Mouse (Mus musculus): Measurements from ENCODE around the gene Eva1c.

The Eva1c gene

GRCm38 (mm10) chr16:90916040-90916481 lies 89.5 kb downstream of the Eva1c start:
- no peak for DNase-seq (ENCODE audit: extremely low spot score, low spot score)

- DNase-seq (ENCODE audit: extremely low spot score, low spot score) = no peak
Measured at GRCm38 (mm10) chr16:90917156-90917555, 90.6 kb downstream of the Eva1c start.

- no peak for DNase-seq (ENCODE audit: extremely low spot score, low spot score)
Measured at GRCm38 (mm10) chr16:90921471-90922159, 95.1 kb downstream of the Eva1c start.

- no peak for DNase-seq (ENCODE audit: extremely low spot score, low spot score)
Measured at GRCm38 (mm10) chr16:90924606-90925370, 98.3 kb downstream of the Eva1c start.

GRCm38 (mm10) chr16:90925461-90925860 lies 98.9 kb downstream of the Eva1c start:
- peak; percentile 64 for DNase-seq (ENCODE audit: extremely low spot score, low spot score)

- no peak for DNase-seq (ENCODE audit: extremely low spot score, low spot score)
Measured at GRCm38 (mm10) chr16:90927446-90927845, 100.9 kb downstream of the Eva1c start.

GRCm38 (mm10) chr16:90933534-90934176 lies 107.1 kb downstream of the Eva1c start:
- DNase-seq (ENCODE audit: extremely low spot score, low spot score) = no peak

GRCm38 (mm10) chr16:90934193-90934686 lies 107.7 kb downstream of the Eva1c start:
- DNase-seq (ENCODE audit: extremely low spot score, low spot score) = peak; percentile 74

- peak; percentile 99 for DNase-seq (ENCODE audit: extremely low spot score, low spot score)
Measured at GRCm38 (mm10) chr16:90934687-90935328, 108.3 kb downstream of the Eva1c start, which contains the start of gene Cfap298. Gene Cfap298 (minus strand): TSS chr16:90935114.

- DNase-seq (ENCODE audit: extremely low spot score, low spot score) = no peak
Measured at GRCm38 (mm10) chr16:90941246-90941645, 114.7 kb downstream of the Eva1c start.

- no peak for DNase-seq (ENCODE audit: extremely low spot score, low spot score)
Measured at GRCm38 (mm10) chr16:90946977-90947376, 120.5 kb downstream of the Eva1c start.

GRCm38 (mm10) chr16:90950354-90950963 lies 123.9 kb downstream of the Eva1c start:
- no peak for DNase-seq (ENCODE audit: extremely low spot score, low spot score)

- no peak for DNase-seq (ENCODE audit: extremely low spot score, low spot score)
Measured at GRCm38 (mm10) chr16:90953147-90953546, 126.6 kb downstream of the Eva1c start.

- DNase-seq (ENCODE audit: extremely low spot score, low spot score) = no peak
Measured at GRCm38 (mm10) chr16:90953770-90954169, 127.3 kb downstream of the Eva1c start.

Data from neural tube, embryonic 10.5 days (tissue).